Mouse (Mus musculus) ES-Bruce4 (cell line): ENCODE results near the gene Ampd3.

Experiments used
- CTCF ChIP-seq: IDR thresholded peaks from one replicate; pipeline ENCODE4 v1.8.1; 2011; ENCODE audit warnings: low read depth, low read length
- EP300 ChIP-seq: IDR thresholded peaks from 2 replicates; pipeline ENCODE4 v1.6.1; 2011; ENCODE audit warnings: low read depth, low read length; ENCODE audit not compliant: insufficient read depth
- POLR2A ChIP-seq: IDR thresholded peaks from one replicate; pipeline ENCODE4 v1.8.1; 2011; ENCODE audit warnings: low read length; ENCODE audit not compliant: insufficient read depth

DNA sequence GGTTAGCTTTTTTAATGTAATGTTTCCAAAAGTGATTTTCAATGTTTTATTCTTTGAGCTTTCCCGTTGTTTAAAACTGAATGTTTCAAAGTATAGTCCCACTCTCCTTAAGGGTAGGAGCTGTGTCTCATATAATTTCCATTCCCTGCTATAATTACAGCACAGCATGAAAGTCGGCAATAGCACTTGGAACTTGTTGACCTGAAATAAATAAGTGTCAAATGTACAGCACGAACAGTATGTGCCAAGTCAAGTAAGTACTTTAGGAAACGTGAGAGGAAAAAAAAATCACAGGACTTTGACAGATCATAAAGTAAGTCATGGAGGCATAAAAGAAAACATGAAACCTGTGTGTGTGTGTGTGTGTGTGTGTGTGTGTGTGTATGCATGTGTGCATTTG is 54.0 kb downstream of the Ampd3 start:
- no peak for TF ChIP-seq POLR2A
- TF ChIP-seq CTCF = no peak
- TF ChIP-seq EP300 = no peak
